Mouse (Mus musculus): Measurements from ENCODE around the gene Cers6.

The Cers6 gene

DNA sequence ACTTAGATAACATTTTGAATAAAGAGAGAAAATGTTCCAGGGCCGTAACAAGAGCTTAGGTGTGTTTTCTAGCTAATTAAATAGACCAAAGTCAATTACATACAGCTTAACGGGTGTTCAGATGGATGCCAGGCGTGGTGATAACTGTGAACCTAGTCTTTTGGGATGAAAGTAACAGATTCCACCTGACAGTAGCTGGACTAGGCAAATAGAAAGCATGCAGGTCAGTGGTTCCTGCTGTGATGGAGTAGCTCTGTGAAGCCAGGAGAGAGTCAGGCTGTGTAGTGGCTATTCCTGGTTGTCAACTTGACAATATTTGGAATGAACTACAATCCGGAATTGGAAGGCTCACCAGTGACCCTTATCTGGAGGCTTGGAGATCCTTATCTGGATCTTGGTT, 56.3 kb downstream of the Cers6 start:
- DNase-seq (ENCODE audit: low spot score): no peak

DNA sequence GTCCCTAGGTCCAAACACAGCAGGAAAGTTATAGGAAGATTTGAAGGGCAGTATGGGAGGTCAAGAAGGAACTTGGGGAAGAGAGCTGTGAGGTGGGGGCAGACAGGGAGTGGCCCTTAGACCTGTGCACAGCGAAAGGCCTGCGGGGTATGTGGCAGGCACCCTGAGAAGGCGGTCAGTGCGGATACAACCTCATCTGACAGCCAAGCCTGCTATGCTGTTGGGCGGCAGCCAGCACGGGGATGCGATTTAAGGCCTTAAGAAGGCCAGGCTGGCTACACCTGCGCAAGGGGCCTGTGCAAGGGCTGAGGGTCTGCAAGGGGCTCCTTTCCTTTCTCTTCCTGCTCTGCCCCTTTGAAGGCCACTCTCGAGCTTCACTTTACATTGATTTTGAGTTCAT, 63.1 kb downstream of the Cers6 start:
- DNase-seq (ENCODE audit: low spot score): no peak

DNA sequence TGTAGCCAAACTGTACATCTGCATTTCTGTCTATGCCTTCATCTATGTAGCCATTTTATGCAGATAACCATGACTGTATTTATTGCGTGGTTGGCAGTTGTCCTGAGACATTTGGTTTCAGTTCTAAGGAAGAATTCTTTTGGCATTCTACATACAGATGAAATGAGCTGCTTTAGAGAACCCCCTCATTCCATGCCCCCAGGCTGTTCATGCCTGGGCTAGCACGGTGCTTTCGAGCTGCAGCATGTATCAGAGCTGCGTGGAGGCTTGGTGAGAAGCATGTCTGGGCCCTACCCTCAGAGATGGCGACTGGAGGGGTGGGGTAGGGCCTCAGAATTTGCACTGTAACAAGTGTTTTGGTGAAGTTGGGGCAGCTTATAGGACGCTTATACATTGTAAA, 64.3 kb downstream of the Cers6 start:
- DNase-seq (ENCODE audit: low spot score): no peak

DNA sequence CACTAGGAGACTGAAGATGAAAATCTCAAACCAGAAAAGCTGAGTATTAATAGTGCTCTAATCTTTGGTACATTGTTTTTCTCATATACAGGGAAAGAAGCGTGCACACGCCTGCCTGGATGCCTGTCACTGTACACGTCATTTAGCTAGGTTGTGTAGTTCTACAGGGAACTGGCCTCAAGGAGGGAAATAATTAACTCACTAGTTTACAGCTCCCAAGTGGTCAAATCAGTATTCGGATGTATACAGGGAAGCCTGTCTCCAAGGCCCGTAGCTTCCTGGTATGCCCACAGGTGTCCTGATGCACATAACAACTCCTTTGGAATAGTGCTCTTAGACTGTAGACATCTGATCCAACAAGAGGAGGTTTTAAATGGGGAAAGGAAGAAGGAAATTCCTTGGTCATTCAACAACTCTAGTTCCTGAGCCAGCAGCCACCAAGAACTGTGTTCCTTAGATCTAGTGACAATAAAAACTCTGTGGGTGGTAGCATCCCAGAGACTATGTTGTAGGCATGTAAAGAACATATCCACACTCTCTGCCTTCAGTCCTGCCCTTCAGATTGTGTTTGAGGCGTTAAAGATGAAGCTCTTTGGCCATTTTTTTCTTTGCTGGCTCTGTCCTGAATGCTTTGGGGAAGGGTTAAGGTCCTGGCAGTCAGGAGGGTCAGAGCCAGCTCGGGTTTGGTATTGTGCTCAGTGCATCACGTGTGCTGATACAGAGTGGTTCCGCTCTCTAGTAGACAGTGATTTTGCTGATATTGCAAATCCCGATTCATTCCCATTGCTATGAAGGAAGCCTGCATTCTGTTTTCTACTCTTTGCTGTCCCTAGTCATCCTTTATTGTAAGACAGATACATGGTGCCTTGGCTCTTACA, 65.9 kb downstream of the Cers6 start:
- no peak for DNase-seq (ENCODE audit: low spot score)

DNA sequence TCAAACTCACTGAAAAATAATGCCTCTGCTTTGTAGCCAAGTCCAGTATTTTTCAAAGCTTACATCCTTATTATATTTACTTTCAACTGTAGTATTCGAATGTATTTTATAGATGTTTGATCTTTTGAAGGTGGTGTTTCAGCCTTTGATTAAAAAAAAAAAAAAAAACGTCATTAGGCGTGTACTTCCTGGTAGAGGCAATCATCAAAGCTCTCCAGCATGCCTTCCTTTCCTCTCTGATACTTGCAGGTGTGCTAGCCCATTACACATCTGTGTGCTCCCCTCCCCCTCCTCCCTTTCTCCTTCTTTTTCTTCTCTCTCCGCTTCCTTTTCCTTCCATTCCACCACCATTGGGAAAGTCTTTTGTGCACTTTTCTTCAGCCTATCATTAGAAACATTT, 71.0 kb downstream of the Cers6 start:
- DNase-seq (ENCODE audit: low spot score): no peak

DNA sequence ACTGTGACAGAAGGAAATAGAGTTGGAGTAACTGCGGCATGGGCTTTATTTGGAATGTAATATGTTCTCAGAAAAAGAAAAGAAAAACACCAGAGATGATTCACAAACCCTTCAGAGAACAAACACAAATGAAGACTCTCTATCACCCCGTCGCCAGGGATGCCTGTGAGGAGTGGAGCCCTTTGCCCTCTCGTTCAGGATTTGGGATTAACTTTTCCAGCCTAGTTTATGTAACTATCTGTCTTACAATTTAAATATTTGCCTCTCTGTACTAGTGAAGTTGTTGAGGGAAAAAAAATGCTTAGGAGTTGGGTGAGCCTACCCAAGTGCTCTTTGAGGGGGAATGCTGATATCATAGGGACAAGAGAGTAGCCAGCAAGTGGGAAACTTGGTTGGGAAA, 71.4 kb downstream of the Cers6 start:
- DNase-seq (ENCODE audit: low spot score): no peak

DNA sequence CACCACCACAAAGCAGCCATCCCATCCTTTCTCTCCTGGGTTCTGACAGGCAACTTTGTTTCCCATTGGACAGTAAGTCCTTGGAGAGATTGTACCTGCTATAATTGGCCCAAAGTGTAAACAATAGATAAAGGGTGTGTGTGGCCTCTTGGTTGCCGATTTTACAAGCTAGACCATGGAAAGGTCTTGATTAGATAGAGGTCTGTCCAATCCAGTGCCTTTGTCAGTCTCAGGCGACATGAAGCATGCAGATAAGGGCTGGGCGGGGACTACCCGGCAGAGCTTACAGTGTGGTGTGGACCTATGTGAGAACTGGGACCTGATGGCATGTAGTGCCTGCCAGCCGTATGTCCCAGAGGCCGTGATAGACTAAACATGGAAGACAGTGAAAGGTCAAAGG, 73.4 kb downstream of the Cers6 start:
- DNase-seq (ENCODE audit: low spot score): no peak

DNA sequence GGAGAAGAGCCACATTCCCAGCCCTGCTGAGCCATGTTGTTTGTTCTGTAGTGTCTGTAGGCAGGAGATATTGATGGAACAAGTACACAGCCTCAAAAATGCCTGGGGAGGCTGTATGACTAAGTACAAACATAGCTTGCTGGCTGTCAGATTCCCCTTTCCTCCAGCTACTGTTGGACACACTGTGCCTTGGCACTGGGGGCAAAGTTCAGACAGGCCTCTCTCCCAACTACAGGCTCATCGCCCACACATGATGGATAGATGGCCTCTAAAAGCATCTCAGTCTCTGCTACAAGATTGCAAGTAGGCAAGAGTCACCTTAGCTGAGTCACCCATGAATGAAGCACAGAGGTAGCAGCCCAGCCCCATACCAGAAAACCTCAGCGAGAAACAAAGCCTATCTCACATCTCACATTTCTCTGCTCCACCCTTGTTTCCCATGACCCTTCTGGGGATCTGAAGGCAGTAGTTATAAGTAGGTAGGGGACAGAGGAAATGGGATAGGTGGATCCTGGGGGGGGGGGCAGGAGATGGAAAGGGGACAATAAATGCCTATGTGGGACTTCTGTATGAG, 74.6 kb downstream of the Cers6 start:
- DNase-seq (ENCODE audit: low spot score): no peak

DNA sequence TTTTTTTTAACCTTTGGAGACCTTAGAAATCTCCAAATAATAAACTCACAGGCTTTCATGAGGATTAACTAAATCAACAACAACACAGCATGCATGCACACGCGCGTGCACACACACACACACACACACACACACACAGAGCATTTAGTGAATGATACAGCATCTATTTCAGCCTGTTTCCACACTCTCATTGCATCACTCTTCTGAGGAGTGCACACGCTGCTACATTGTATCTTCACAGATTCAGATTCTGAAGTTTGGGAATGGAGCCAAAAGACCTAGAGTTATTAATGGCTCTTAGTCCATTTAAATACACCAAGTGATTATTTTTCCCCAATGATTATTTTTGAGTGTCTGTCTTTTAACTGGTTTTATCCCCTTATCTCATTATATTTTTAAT, 75.5 kb downstream of the Cers6 start:
- no peak for DNase-seq (ENCODE audit: low spot score)

DNA sequence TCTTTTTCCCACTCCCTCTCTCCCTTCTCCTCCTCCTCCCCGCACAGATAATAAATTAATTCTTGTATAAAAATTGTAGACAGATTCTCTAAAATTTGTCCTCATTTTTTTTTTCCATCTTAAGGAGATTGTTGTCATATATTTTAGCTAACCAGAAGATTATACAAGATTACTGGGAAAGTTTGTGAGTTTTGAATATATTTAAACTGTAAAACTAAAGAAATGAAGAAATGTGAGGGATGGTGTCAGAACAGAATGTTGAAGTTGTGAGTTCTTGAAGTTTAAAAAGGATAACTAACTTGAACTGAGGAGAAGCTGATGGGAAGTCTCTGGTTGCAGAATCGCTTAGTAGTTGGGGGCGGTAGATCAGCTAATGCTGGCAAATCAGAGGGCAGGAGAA, 76.6 kb downstream of the Cers6 start:
- DNase-seq (ENCODE audit: low spot score): no peak

DNA sequence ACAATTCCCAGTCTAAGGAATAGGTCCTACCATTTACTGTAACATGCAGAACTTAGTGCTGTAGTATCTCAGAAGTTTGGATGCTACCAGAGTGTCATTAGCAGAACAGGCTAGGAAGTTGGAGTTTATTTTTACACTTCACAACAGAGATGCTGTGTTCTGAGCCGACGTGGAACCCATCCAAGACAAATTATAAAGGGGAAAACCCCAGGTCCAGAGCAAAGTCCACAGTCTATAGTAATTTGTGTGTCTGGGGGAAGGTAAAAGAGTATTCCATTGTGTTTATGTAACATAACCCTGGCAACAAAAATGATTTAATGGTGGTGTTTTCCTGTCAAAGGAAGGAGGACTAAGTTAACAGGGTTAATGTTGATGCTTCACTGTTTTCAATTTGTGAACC, 83.7 kb downstream of the Cers6 start:
- no peak for DNase-seq (ENCODE audit: low spot score)

DNA sequence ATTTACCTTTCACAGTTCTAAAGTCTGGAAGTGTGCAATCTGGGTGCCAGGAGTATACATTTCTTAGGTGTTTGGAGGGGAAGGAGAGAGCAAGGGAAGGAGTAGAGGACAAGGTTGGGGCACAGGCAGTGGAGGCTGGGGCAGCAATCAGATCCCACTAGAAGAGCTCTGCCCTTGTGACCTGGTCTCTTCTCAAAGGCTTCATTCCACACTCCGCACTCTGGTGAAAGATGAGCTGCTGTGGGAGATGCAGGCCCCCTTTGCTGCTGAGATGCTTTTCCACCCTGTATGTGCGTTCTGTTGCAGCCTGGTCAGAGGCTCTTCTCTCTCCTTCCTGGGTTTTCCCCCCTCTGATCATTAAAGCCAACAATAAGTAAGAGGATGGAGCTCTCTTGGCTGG, 84.7 kb downstream of the Cers6 start:
- no peak for DNase-seq (ENCODE audit: low spot score)

DNA sequence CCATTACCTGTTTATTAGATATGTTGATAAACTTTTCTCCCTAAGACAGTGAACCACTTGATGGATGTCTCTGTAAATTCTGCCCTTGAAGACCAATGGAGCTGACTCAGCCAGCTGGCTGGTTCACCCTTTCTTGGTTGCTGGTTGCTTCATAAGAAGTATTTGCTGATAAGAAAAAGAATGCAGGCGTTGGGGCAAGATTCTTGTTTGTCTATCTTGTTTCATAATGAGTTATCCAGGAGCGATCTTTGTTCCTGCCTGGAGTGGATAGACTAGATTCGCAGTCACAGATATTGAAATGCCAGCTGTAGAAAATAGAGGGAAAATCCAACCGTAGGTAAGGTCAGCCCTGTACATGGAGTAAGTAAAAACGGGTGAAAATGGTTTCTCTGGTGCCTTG, 85.6 kb downstream of the Cers6 start:
- DNase-seq (ENCODE audit: low spot score): no peak

DNA sequence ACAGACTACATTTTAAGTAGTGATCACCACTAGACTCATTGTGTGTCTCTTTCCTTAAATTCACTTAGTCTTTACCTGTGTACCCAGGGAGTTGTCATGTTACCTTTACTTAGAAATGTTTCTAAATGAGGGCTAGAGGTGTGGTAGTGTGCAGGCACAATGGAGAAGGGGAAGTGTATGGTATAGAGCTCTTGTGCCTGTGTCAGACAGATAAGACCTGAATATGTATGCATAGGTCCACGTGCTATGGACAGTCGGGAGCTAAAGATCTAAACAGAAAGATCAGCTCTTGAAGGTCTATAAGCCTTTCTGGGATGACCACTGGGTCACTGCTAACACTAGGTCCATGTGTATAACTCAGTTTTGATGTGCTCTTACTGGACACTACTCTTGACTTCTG, 87.9 kb downstream of the Cers6 start:
- DNase-seq (ENCODE audit: low spot score): no peak

DNA sequence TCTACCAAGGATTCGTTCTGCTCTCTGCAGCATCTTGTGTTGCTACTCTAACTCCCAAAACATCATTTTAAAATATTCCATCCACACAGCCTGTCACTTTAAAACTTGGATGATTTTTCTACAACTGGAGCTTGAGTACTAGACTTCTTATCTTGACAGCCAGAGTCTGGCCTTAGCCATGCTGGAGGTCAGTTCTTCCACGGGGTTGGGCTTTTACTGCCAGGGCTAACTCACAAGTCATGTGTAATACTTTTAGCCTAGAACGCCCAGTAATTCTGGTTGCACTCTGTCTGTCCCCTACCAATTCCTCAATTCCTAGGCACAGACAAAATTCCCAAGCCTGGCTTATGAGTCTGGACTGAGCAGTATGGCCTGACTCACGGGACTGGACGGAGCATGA, 88.5 kb downstream of the Cers6 start:
- DNase-seq (ENCODE audit: low spot score): no peak

DNA sequence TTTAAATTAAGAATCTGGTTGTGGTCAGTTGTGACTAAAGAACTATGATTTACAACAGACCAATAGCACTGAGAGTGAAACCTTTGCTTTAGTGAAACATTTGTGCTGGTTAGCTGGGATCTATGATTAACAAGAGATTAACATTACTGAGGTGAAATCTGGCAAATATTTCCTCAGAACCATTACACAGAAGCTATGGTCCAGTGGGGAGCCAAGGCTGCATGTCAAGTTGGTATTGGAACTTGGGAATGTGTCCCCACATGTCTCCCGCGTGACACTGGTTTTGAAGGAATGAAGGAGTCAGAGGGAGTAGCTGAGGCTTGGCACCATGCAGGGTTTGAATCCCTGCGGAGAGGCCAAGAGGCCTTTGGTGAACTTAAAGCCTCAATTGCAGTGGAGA, 90.5 kb downstream of the Cers6 start:
- no peak for DNase-seq (ENCODE audit: low spot score)

DNA sequence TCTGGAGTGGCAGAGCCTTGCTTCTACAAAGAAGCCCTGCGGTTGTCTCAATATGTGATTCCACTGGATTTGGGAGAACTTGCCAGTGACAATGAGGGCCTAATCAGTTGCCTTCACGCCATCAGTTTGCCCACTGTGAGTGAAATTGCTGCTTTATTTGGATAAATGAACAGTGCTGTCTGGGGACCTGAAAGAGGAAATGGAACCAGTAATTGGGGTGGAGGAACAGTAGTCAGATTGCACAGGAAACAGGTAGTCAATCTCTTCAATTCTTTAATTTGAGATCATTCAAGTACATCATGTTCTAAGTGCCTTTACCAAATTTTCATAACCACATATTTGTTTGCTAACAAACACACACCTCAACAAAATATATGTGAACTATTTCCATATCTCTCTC, 92.4 kb downstream of the Cers6 start:
- DNase-seq (ENCODE audit: low spot score): no peak

DNA sequence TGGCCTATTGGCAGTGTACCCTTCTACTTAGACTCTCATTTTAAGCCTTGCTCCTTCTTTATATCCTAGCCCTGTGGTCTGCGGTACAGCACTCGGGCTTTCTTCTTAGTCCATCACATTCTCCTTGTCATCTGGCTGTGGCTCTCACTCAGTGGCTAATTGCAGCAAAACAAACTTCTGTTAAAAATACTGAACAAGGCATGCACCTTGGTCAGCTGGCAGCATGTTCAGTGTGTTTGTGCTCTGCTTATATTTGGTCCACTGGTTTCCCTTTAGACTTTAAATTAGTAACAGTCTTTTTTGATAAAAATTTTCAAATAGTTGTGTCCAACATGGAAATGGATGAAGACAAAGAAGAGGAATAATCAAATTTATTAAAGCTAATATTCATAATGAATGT, 94.3 kb downstream of the Cers6 start:
- DNase-seq (ENCODE audit: low spot score): no peak

DNA sequence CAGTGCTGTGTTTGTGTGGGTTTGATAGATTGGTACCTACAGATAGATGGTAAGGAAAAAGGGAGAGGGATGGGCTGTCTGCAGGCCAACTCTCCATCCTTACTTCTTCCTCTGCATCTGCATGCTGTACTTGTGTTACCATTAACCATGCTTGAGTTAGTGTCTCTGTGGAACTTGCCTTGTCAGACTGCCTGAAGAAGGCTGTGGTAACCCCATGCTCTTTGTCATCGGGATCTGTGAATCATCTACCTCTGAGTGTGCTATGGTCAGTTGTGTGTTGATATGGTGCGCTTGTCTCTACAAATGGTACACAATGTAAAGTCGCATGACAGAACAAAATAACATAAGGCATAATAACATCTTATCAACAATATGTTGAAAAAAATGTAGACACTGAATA, 94.9 kb downstream of the Cers6 start:
- no peak for DNase-seq (ENCODE audit: low spot score)

DNA sequence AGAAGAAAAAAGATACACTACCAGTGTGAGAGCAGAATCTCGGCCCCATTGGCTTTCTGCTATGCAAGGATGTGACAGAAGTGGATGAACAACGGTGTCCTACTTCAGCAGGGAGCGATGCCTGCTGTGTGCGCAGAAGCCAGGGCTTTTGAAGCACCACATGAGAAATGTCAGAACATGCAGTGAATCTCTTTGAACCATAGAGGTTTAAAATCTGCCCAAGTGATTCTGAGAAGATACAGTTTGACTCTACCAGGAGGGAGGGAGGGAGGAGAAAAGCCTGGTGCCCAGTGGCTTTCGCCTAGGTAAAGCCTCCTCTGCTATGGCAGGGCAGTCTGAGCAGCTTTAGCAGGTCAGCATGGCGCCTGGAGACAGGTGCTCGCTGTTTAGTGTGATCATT, 96.6 kb downstream of the Cers6 start:
- no peak for DNase-seq (ENCODE audit: low spot score)

DNA sequence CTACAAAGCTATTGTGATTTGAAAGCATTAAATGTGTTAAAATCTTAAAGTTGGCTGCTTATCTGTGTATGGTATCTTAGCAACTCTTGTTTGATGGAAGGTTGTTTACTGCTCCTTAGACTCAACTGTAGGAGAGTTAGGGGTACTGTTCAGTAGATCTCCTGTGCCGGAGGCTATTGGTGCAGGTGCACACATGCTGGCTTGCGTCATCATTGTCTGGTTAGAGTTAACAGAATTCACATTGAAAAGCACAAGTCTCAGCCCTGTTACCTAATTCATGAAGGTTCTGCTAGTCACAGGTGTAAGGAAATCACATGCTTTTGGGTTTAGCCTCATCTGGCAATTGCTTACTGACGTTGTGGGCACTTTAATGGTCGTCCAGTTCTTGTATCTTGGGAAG, 98.3 kb downstream of the Cers6 start:
- DNase-seq (ENCODE audit: low spot score): no peak

DNA sequence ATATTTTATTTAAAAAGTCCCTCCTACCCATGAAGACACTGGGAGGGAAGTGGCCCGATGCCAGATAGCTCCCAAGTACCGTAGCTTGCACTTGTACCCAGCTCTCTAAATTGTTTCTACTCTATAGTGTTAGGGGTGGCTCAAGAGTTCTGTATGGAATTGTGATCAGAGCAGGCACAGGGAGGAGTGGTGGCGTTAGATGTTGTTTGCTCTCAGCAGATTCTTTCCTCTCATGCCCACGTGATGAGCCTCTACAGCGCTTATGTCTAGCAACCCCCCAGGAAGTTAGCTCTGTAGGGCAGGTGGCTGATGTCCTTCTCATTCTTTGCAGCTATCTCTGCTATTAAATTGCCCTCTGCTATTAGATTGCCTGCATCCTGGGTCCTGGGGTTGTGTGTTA, 98.8 kb downstream of the Cers6 start:
- DNase-seq (ENCODE audit: low spot score): no peak

DNA sequence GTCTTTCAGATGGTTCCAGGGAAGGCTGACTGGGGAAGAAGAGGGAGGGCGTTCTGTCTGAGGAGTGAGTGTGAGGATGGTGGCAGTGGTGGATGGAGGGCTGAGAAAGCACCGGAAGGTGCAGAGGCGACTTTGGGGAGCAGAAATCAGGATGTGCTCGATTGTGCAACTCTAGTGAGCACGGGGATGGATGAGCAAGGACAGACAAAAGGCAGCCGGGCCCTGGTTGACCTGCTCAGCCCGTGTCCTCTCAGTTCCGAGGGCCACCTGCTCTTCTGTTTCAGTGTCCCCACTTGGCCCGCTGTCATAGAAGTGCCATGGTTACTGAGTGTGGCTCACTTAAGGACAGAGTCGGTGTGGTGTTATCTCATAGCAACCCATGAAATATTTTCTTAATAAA, 99.4 kb downstream of the Cers6 start:
- DNase-seq (ENCODE audit: low spot score): no peak

DNA sequence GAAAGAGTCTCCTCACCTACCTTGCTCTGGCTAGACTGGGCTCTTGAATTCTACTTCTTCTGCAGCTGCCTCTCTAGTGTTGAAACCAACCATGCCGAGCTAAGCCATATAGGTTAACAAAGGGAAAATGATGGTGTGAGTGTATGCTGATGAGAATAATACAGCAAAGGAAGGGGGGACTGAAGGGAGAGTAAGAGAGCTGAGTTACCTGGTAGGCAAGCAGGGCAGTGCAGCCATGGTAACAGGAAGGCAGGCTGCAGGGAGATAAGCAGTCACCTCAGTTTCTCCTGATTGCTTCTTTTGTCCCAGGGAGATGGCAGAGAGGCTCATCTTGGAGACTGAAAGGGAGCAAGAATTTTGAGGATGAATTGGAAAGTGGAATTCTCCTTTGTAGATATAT, 105.1 kb downstream of the Cers6 start:
- no peak for DNase-seq (ENCODE audit: low spot score)

Data from ovary, postnatal 10 days (tissue).